Mouse (Mus musculus) thymus, adult 2 months (tissue): ENCODE data around the gene Slc9a1.

ENCODE experiments used
- CTCF ChIP-seq: fragments of 200-500 bp; IDR thresholded peaks from 2 replicates; pipeline ENCODE4 v1.5.1; 2012; ENCODE audit warnings: mild to moderate bottlenecking, control low read depth, low read length, moderate library complexity, borderline replicate concordance; ENCODE audit not compliant: control insufficient read depth, poor library complexity, insufficient read depth; ENCODE audit errors: extremely low read depth
- POLR2A ChIP-seq: fragments of 200-500 bp; IDR thresholded peaks from 2 replicates; pipeline ENCODE4 v1.6.1; 2012; ENCODE audit warnings: mild to moderate bottlenecking, low read length, control low read depth, moderate library complexity; ENCODE audit not compliant: control insufficient read depth, poor library complexity, insufficient read depth; ENCODE audit errors: extremely low read depth

DNA sequence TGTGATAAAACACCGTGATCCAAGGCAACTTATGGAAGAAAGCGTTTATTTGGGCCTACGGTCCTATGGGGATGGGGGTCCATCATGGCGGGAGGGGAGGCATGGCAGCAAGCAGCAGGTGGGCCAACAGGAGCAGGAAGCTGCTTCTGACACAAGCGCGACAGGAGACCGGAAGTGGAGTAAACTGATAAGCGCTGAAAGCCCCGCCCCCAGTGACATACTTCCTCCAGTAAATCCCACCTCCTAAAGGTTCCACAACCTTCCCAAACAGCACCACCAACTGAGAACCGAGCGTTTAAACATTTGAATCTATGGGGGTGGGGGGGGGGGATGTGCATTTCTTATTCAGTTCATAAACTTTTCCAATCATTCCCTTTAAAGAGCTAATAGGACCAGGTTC, 66.4 kb downstream of the Slc9a1 start:
- no peak for TF ChIP-seq POLR2A
- no peak for TF ChIP-seq CTCF
